Mouse (Mus musculus): ENCODE measurements around the gene Tjp3.

Gene Tjp3

GRCm38 (mm10) chr10:81318589-81319329, 27.4 kb upstream of the Tjp3 start:
- no peak for DNase-seq

GRCm38 (mm10) chr10:81317273-81317672, 25.9 kb upstream of the Tjp3 start:
- peak; percentile 39 for DNase-seq

GRCm38 (mm10) chr10:81316338-81317060, 25.1 kb upstream of the Tjp3 start:
- DNase-seq = peak; percentile 39

GRCm38 (mm10) chr10:81315587-81315986, 24.2 kb upstream of the Tjp3 start:
- DNase-seq = no peak

GRCm38 (mm10) chr10:81314201-81314600, 22.8 kb upstream of the Tjp3 start:
- no peak for DNase-seq

GRCm38 (mm10) chr10:81313581-81313980, 22.2 kb upstream of the Tjp3 start:
- DNase-seq = peak; percentile 37

GRCm38 (mm10) chr10:81309571-81309970, 18.2 kb upstream of the Tjp3 start:
- DNase-seq = no peak

- DNase-seq = no peak
Measured at GRCm38 (mm10) chr10:81306837-81307682, 15.7 kb upstream of the Tjp3 start.

GRCm38 (mm10) chr10:81306173-81306668, 14.8 kb upstream of the Tjp3 start:
- DNase-seq = no peak

GRCm38 (mm10) chr10:81305663-81306062, 14.3 kb upstream of the Tjp3 start:
- DNase-seq = no peak

GRCm38 (mm10) chr10:81304597-81305238, 13.3 kb upstream of the Tjp3 start:
- DNase-seq = peak; percentile 70

- DNase-seq = no peak
Measured at GRCm38 (mm10) chr10:81303761-81304160, 12.4 kb upstream of the Tjp3 start.

- DNase-seq = no peak
Measured at GRCm38 (mm10) chr10:81303258-81303657, 11.9 kb upstream of the Tjp3 start.

GRCm38 (mm10) chr10:81302781-81303218, 11.4 kb upstream of the Tjp3 start:
- DNase-seq = no peak

- no peak for DNase-seq
Measured at GRCm38 (mm10) chr10:81302288-81302687, 10.9 kb upstream of the Tjp3 start.

GRCm38 (mm10) chr10:81301321-81301720, 9.9 kb upstream of the Tjp3 start:
- DNase-seq = peak; percentile 73

GRCm38 (mm10) chr10:81300352-81300907, 9.0 kb upstream of the Tjp3 start:
- no peak for DNase-seq

GRCm38 (mm10) chr10:81299585-81300351, 8.4 kb upstream of the Tjp3 start:
- DNase-seq = no peak

GRCm38 (mm10) chr10:81298369-81299100, 7.2 kb upstream of the Tjp3 start:
- DNase-seq = no peak

GRCm38 (mm10) chr10:81297845-81298244, 6.5 kb upstream of the Tjp3 start:
- DNase-seq = no peak

- DNase-seq = no peak
Measured at GRCm38 (mm10) chr10:81297246-81297645, 5.9 kb upstream of the Tjp3 start.

Measured in cerebellum, adult 11 months (tissue).